Mouse (Mus musculus) spleen, adult 2 months (tissue): Measurements from ENCODE around the gene Dnajb13.
"Not testable (repeated sequence)": the region's sequence is repeated elsewhere in the genome, so short reads cannot be mapped to it uniquely, and the experiment has no call there.

Source experiments
- CTCF ChIP-seq: fragments of 200-500 bp; IDR thresholded peaks from 2 replicates; pipeline ENCODE4 v1.5.1; 2011; ENCODE audit warnings: mild to moderate bottlenecking, inconsistent platforms; ENCODE audit not compliant: insufficient read depth, insufficient read length, insufficient replicate concordance; ENCODE audit errors: extremely low read depth
- POLR2A ChIP-seq: fragments of 200-500 bp; IDR thresholded peaks from 2 replicates; pipeline ENCODE4 v1.6.1; 2011; ENCODE audit warnings: low read depth, low read length, inconsistent platforms

GRCm38 (mm10) chr7:100482046-100482445, 32.7 kb downstream of the Dnajb13 start:
- TF ChIP-seq POLR2A, CTCF: not testable (repeated sequence)
